Mouse (Mus musculus): Measurements from ENCODE around the gene Plac1.

Plac1 gene

GRCm38 (mm10) chrX:53099951-53100350, 140.0 kb downstream of the Plac1 start:
- no peak for DNase-seq

GRCm38 (mm10) chrX:53099266-53099665, 140.6 kb downstream of the Plac1 start:
- no peak for DNase-seq

- no peak for DNase-seq
Observed at GRCm38 (mm10) chrX:53098293-53098692, 141.6 kb downstream of the Plac1 start.

GRCm38 (mm10) chrX:53097786-53098185, 142.1 kb downstream of the Plac1 start:
- no peak for DNase-seq

GRCm38 (mm10) chrX:53093381-53093780, 146.5 kb downstream of the Plac1 start:
- DNase-seq: no peak

GRCm38 (mm10) chrX:53088663-53089292, 151.1 kb downstream of the Plac1 start:
- no peak for DNase-seq

- no peak for DNase-seq
Observed at GRCm38 (mm10) chrX:53087202-53087601, 152.7 kb downstream of the Plac1 start.

DNA sequence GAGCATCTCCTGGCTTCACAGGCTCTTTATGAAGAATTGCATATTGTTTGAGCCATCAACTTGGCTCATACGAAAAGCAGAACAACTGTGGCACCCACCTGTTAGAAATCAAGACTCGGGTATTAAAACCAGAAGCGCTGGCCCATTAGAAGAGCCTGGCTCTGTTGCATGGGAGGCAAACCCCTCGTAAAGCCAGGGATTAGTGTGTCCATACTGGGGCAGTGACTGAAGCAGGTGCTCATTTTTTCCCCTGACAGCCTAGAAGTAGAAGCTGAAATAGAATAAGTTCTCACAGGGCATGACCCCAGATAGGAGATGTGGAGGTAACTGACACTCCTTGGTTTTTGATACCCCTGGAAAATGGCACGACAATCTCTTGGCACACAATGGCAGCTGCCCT, 154.4 kb downstream of the Plac1 start:
- DNase-seq: no peak

GRCm38 (mm10) chrX:53064406-53064805, 175.5 kb downstream of the Plac1 start:
- no peak for DNase-seq

GRCm38 (mm10) chrX:53059426-53060007, 180.4 kb downstream of the Plac1 start:
- no peak for DNase-seq

DNA sequence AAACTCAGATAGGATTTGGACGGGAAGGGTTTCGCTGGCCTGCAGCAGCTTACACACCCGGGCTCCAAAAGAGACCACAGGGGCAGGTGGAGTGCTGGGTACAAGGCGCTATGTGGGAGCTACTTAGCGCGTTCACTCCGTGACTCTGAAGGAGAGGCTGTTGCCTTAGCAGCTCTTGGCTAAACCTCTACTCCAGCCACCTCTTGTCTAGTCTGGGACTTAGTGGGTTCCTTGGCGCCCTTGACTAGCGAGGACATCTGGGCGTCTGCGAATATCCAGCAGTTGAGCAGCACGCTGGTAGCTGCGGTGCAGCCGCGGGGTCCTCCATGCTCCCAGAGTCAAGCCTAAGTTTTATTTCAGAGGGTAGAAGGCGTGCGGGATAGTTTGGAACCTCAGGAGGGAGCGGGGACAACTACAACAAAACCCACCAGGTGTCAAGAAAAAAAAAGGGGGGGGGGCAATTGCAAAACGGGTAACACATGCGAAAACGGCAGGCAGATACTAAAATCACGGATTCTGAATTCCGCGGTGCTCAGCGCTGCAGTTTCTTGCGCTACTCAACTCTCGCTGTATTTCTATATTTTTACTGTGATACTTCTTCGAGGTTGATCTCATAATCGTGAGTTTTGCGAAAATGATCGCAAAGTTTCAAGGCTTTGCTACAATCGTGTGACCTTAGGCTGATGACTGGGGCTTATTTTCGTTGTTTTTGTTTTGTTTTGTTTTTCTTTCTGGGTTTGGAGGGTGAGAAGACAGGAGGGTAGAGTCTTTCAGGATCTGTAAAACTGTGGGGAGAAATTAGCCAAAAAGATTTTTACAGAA, 181.2 kb downstream of the Plac1 start:
- peak; percentile 7 for DNase-seq

GRCm38 (mm10) chrX:53057760-53058090, 182.2 kb downstream of the Plac1 start:
- no peak for DNase-seq

- peak; percentile 75 for DNase-seq
Observed at GRCm38 (mm10) chrX:53057054-53057759, 182.7 kb downstream of the Plac1 start.

DNA sequence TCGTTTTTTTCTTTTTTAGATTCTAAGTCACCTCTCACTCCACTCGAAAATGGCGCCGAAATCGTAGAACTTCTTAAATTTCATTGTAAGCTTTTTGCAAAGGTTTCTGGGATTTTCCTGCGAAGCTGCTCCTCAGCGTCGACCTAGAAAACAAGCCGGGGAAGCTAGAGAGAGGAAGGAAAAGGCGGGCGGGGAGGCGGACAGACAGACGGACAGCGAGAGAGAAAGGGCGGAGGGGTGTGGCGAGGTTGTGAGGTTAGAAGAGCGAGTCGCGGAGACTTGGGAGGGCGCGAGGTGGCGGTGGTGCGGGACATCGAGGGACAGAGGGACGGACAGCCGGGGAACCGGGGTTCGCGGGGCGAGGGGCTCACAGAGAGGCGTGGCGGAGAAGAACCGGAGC, 183.3 kb downstream of the Plac1 start:
- peak; percentile 8 for DNase-seq

- DNase-seq: no peak
Observed at GRCm38 (mm10) chrX:53055771-53056170, 184.1 kb downstream of the Plac1 start.

DNA sequence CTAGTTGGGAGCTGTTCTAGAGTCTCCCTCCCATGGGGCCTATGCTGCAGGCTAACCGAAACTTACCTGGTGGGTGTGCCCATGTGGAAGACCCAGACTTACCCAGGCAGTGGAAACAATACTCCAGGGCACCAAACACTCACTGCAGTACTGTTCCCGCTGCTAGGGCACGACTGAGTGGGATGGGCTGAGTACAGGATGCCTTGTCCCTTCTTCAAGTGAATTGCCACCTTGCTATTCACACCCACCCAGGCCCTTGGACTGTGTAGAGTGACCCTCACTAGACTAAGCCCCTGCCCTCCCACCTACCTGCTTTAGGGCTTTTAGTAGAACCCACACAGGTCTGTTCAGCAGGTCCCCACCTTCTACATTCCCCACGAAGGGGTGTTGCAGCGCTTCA, 186.0 kb downstream of the Plac1 start:
- no peak for DNase-seq

GRCm38 (mm10) chrX:53052652-53053500, 187.0 kb downstream of the Plac1 start:
- no peak for DNase-seq

GRCm38 (mm10) chrX:53050353-53050752, 189.6 kb downstream of the Plac1 start:
- DNase-seq: no peak

DNA sequence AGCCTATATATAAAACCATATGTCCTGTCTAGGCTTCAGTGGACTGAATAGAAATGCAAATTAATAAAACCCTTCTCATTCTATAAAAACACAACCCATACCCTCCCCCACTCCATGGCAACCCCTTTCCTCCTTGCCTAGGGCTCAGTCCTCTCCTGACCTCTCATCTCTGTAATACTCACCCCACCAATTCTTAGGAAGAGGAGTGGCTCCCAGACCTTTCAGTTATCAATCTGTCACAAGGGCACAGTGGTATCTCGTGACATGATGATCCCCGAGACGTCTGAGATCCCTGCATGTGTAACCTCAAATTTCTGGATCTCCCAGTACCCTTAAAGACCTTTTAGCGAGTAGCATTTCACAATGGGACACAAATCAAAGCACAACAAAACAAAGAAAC, 190.7 kb downstream of the Plac1 start:
- no peak for DNase-seq

GRCm38 (mm10) chrX:53046911-53047310, 193.0 kb downstream of the Plac1 start:
- no peak for DNase-seq

GRCm38 (mm10) chrX:53046033-53046432, 193.9 kb downstream of the Plac1 start:
- DNase-seq: no peak

GRCm38 (mm10) chrX:53045187-53045903, 194.6 kb downstream of the Plac1 start:
- DNase-seq: no peak

Measured in right cerebral cortex, postnatal 4 days (tissue).